25 mouse cellular contexts compared by ENCODE assay signal in genomic region chr11:30774638-30775037, GRCm38 (mm10). TPM values are rescaled to one million over a fixed set of nuclear protein-coding genes. Genes with fewer than 3 reads are reported as not detected.
DNase-seq lines count a peak whose midpoint lies in the region; ATAC-seq and TF ChIP-seq lines count a peak whose summit lies in the region.
"Had no signal": no experiment of that assay in that cellular context is flagged by ENCODE, and none has a peak within 500 bp of the region (broad histone marks: within the 10 kb centered on the region; RNA-seq: fewer than 3 reads in every experiment).

No protein-coding gene starts in this region.

- no peak for TF ChIP-seq CTCF in heart, adult 2 months (IDR thresholded peaks at IDR 0.05)
- no peak for TF ChIP-seq CTCF in liver, postnatal 0 days (IDR thresholded peaks at IDR 0.05; ENCODE audit: low read depth)

- intact Hi-C loops in heart, adult 2 months (cut with DNase I), result no loop called here

- TF ChIP-seq EP300 in heart, adult 2 months (IDR thresholded peaks at IDR 0.05; ENCODE audit: insufficient read depth, low read depth, low read length), result no peak
- no peak for TF ChIP-seq EP300 in liver, postnatal 0 days (IDR thresholded peaks at IDR 0.05; ENCODE audit: low read depth)

- no peaks in the 10 kb centered on the region for H3K9me3 ChIP-seq in heart, embryonic 11.5 days (replicated peaks; ENCODE audit: control insufficient read depth, low read length)
- no peaks in the 10 kb centered on the region for H3K9me3 ChIP-seq in liver, embryonic 12.5 days (replicated peaks)
- no peaks in the 10 kb centered on the region for H3K9me3 ChIP-seq in liver, postnatal 0 days (ENCODE audit: low read length)
- H3K9me3 ChIP-seq: embryonic facial prominence, embryonic 10.5 days; hindbrain, embryonic 12.5 days; limb, embryonic 13.5 days; liver, embryonic 13.5 days; megakaryocyte, embryonic 14.5 days; neural tube, embryonic 12.5 days had no signal

- TF ChIP-seq POLR2A in heart, adult 2 months (IDR thresholded peaks at IDR 0.05; ENCODE audit: insufficient read depth, low read depth, low read length), result no peak

- peak; percentile 21 for DNase-seq in cerebellum, adult 11 months
- no peak for DNase-seq in cerebellum, adult 8-10 months
- DNase-seq in heart, adult 2 months, result no peak
- DNase-seq in liver, postnatal 0 days, result no peak
- DNase-seq in layer of hippocampus, adult 11-12 months (ENCODE audit: low spot score), result no peak
- no peak for DNase-seq in lung, postnatal 10 days
- DNase-seq: adrenal gland, postnatal 14 days; gastrocnemius, postnatal 36 days; heart, postnatal 10 days; kidney, postnatal 14 days; liver, embryonic 13.5 days; lung, embryonic 14.5 days; lung, postnatal 36 days; midbrain, embryonic 14.5 days; retina, postnatal 1 day; right cerebral cortex, postnatal 25 days had no signal

- peak overlapping the region; percentile 81; the same call in 1 of the 2 replicates for H3K4me3 ChIP-seq in heart, adult 2 months
- H3K4me3 ChIP-seq in heart, embryonic 11.5 days (ENCODE audit: low read depth, low read length), result no peak overlapping the region
- H3K4me3 ChIP-seq in liver, embryonic 12.5 days, result no peak overlapping the region
- no peak overlapping the region for H3K4me3 ChIP-seq in liver, postnatal 0 days (ENCODE audit: low read depth, low read length)
- H3K4me3 ChIP-seq: hindbrain, embryonic 12.5 days; layer of hippocampus, adult 2 months; limb, embryonic 13.5 days; neural tube, embryonic 12.5 days had no signal

- no peak for ATAC-seq in heart, embryonic 11.5 days (replicated peaks; ENCODE audit: insufficient number of reproducible peaks, low FRiP score, low TSS enrichment)
- ATAC-seq in liver, embryonic 12.5 days, result no peak
- no peak for ATAC-seq in liver, postnatal 0 days
- ATAC-seq: forebrain, embryonic 16.5 days had no signal

- peaks cover 11% of the 10 kb centered on the region for H3K36me3 ChIP-seq in heart, adult 2 months (ENCODE audit: control insufficient read depth, insufficient read depth, low read length)
- H3K36me3 ChIP-seq in heart, embryonic 11.5 days (ENCODE audit: control insufficient read depth, insufficient read depth, low read length), result no peaks in the 10 kb centered on the region
- H3K36me3 ChIP-seq in liver, embryonic 12.5 days, result no peaks in the 10 kb centered on the region
- H3K36me3 ChIP-seq in liver, postnatal 0 days (replicated peaks; ENCODE audit: insufficient read depth, low read length), result no peaks in the 10 kb centered on the region
- H3K36me3 ChIP-seq: embryonic facial prominence, embryonic 10.5 days; hindbrain, embryonic 12.5 days; limb, embryonic 13.5 days; liver, embryonic 13.5 days; neural tube, embryonic 12.5 days had no signal

- H3K27ac ChIP-seq in heart, adult 2 months, result peak overlapping the region; percentile 2; the same call in 1 of the 2 replicates
- no peak overlapping the region for H3K27ac ChIP-seq in heart, embryonic 11.5 days (ENCODE audit: low read depth, low read length)
- no peak overlapping the region for H3K27ac ChIP-seq in liver, embryonic 12.5 days
- no peak overlapping the region for H3K27ac ChIP-seq in liver, postnatal 0 days (ENCODE audit: low read depth)
- H3K27ac ChIP-seq: embryonic facial prominence, embryonic 10.5 days; hindbrain, embryonic 12.5 days; layer of hippocampus, adult 2 months; limb, embryonic 13.5 days; liver, embryonic 13.5 days; neural tube, embryonic 12.5 days had no signal

- H3K4me1 ChIP-seq in heart, adult 2 months (ENCODE audit: control insufficient read depth, insufficient read depth, low read length), result peaks cover 6% of the 10 kb centered on the region
- peaks cover 12% of the 10 kb centered on the region for H3K4me1 ChIP-seq in heart, embryonic 11.5 days (ENCODE audit: control insufficient read depth, insufficient read depth, low read length)
- H3K4me1 ChIP-seq in liver, embryonic 12.5 days, result peaks cover 53% of the 10 kb centered on the region
- peaks cover 28% of the 10 kb centered on the region for H3K4me1 ChIP-seq in liver, postnatal 0 days (ENCODE audit: insufficient read depth)

- peaks cover 7% of the 10 kb centered on the region for H3K79me2 ChIP-seq in heart, adult 2 months (replicated peaks; ENCODE audit: control insufficient read depth, insufficient read depth, low read length)

- H3K27me3 ChIP-seq in heart, adult 2 months (ENCODE audit: control insufficient read depth, insufficient read depth, low read length), result no peaks in the 10 kb centered on the region
- no peaks in the 10 kb centered on the region for H3K27me3 ChIP-seq in heart, embryonic 11.5 days (ENCODE audit: control insufficient read depth, insufficient read depth, low read length)
- no peaks in the 10 kb centered on the region for H3K27me3 ChIP-seq in liver, embryonic 12.5 days (replicated peaks)
- H3K27me3 ChIP-seq in liver, postnatal 0 days (ENCODE audit: insufficient read depth, low read length), result no peaks in the 10 kb centered on the region
- H3K27me3 ChIP-seq: hindbrain, embryonic 12.5 days; limb, embryonic 13.5 days; liver, embryonic 13.5 days; megakaryocyte, embryonic 14.5 days; neural tube, embryonic 12.5 days had no signal

- WGBS in heart, adult 2 months, result 39% methylated on average over 1 of the region's 1 CpGs
- WGBS in heart, embryonic 11.5 days (ENCODE audit: insufficient replicate concordance), result 83% methylated on average over 1 of the region's 1 CpGs
- 84% methylated on average over 1 of the region's 1 CpGs for WGBS in liver, embryonic 12.5 days (ENCODE audit: insufficient replicate concordance)
- WGBS in liver, postnatal 0 days (ENCODE audit: insufficient replicate concordance), result 87% methylated on average over 1 of the region's 1 CpGs

- H3K9ac ChIP-seq in heart, adult 2 months (ENCODE audit: low read depth, low read length), result no peak overlapping the region
- H3K9ac ChIP-seq in heart, embryonic 11.5 days (ENCODE audit: low read depth, low read length), result no peak overlapping the region
- H3K9ac ChIP-seq in liver, embryonic 12.5 days, result no peak overlapping the region
- H3K9ac ChIP-seq in liver, postnatal 0 days (replicated peaks), result no peak overlapping the region
- H3K9ac ChIP-seq: hindbrain, embryonic 12.5 days; limb, embryonic 13.5 days; lung, embryonic 14.5 days; neural tube, embryonic 12.5 days had no signal

- H3K4me2 ChIP-seq in heart, embryonic 11.5 days, result no peak overlapping the region
- H3K4me2 ChIP-seq in liver, embryonic 12.5 days, result peak overlapping the region; percentile 79; the same call in 1 of the 2 replicates
- no peak overlapping the region for H3K4me2 ChIP-seq in liver, postnatal 0 days (ENCODE audit: low read depth, low read length)

RNA-seq across cellular contexts. Expression of gene Psme4, which starts 3.1 kb away (rescaled TPM):
- 100 to 1,000 TPM; 189 to 213 TPM for total RNA-seq in heart, adult 2 months (2021)
- polyA plus RNA-seq in heart, adult 2 months (2012; rRNA removed), result 39.1 and 97.7 TPM in 2 replicates
- 17.1 and 23.8 TPM in 2 replicates for polyA plus RNA-seq in heart, embryonic 11.5 days (2014; fragmentation: Nextera tagmentation; extraction: Ambion mirVana)
- 16.1 and 16.4 TPM in 2 replicates for polyA plus RNA-seq in liver, embryonic 12.5 days (2016; fragmentation: Nextera tagmentation; extraction: Ambion mirVana)
- polyA plus RNA-seq in liver, postnatal 0 days (2015; fragmentation: Nextera tagmentation; extraction: Ambion mirVana), result 7.4 and 7.8 TPM in 2 replicates
